Mouse (Mus musculus) midbrain, embryonic 11.5 days (tissue): ENCODE results near the gene Atxn1l. TPM values are rescaled to one million over a fixed set of nuclear protein-coding genes. Genes with fewer than 3 reads are reported as not detected.

Experiments
- ATAC-seq: fragments of 200-750 bp; cut with Nextera tagmentation; 2 replicates; pipeline ENCODE4 v1.8.0; 2017; ENCODE audit warnings: moderate TSS enrichment, moderate library complexity; ENCODE audit not compliant: low FRiP score
- DNase-seq: peaks from one replicate; pipeline ENCODE4 v3.0.0; 2015; ENCODE audit warnings: low spot score; ENCODE audit errors: missing footprints
- H3K27ac ChIP-seq: fragments of 300-500 bp; sonication (generic); 2 replicates; pipeline ENCODE4 v1.5.1; 2014; ENCODE audit warnings: low read depth, low read length
- H3K27me3 ChIP-seq: fragments of 300-500 bp; sonication (generic); 2 replicates; pipeline ENCODE4 v1.6.1; 2014; ENCODE audit warnings: mild to moderate bottlenecking, low read length, moderate library complexity, mixed read lengths; ENCODE audit not compliant: control insufficient read depth, insufficient read depth
- H3K36me3 ChIP-seq: fragments of 300-500 bp; sonication (generic); 2 replicates; pipeline ENCODE4 v1.6.1; 2014; ENCODE audit warnings: mild to moderate bottlenecking, low read length, moderate library complexity, mixed read lengths; ENCODE audit not compliant: control insufficient read depth, insufficient read depth
- H3K4me1 ChIP-seq: fragments of 300-500 bp; sonication (generic); 2 replicates; pipeline ENCODE4 v1.6.1; 2014; ENCODE audit warnings: low read length; ENCODE audit not compliant: control insufficient read depth, insufficient read depth
- H3K4me2 ChIP-seq: fragments of 300-500 bp; sonication (generic); 2 replicates; pipeline ENCODE4 v1.6.1; 2014; ENCODE audit warnings: mild to moderate bottlenecking, moderate library complexity
- H3K4me3 ChIP-seq: fragments of 300-500 bp; sonication (generic); 2 replicates; pipeline ENCODE4 v1.5.1; 2014; ENCODE audit warnings: low read depth, low read length
- H3K9ac ChIP-seq: fragments of 300-500 bp; sonication (generic); 2 replicates; pipeline ENCODE4 v1.6.1; 2014; ENCODE audit warnings: low read length
- H3K9me3 ChIP-seq: fragments of 300-500 bp; sonication (generic); 2 replicates; pipeline ENCODE4 v1.6.1; 2016; ENCODE audit warnings: low read length; ENCODE audit not compliant: control insufficient read depth
- WGBS: fragments of 180-500 bp; shearing (Covaris S2); extraction: QIAGEN DNeasy Blood & Tissue Kit; methylation state at CpG from one replicate; pipeline ENCODE4 v1.1.7; 2014; 5-methylcytosine and 5-hydroxymethylcytosine counted together
- polyA plus RNA-seq: library from polyadenylated mRNA; unstranded; fragments of >200 nt; fragmentation: Nextera tagmentation; extraction: Ambion mirVana; gene quantifications from 2 replicates; pipeline ENCODE4 v1.2.1, GENCODE M21; 2014

Atxn1l gene
- polyA plus RNA-seq, 1 experiment from 2014 or later, result 4.9 TPM

- no peak overlapping the region for H3K4me3 ChIP-seq
- H3K27ac ChIP-seq, result no peak overlapping the region
- WGBS, result 91% methylated on average over 12 of the region's 12 CpGs
- H3K4me1 ChIP-seq, result no peaks in the 10 kb centered on the region
- H3K9me3 ChIP-seq, result no peaks in the 10 kb centered on the region
- ATAC-seq (no peak), DNase-seq (no peak)
- no peaks in the 10 kb centered on the region for H3K36me3 ChIP-seq
- H3K9ac ChIP-seq, result no peak overlapping the region
- no peak overlapping the region for H3K4me2 ChIP-seq
- H3K27me3 ChIP-seq, result no peaks in the 10 kb centered on the region
These were observed 10.1 kb upstream of the Atxn1l start for GRCm38 (mm10) chr8:109747468-109748199.

DNA sequence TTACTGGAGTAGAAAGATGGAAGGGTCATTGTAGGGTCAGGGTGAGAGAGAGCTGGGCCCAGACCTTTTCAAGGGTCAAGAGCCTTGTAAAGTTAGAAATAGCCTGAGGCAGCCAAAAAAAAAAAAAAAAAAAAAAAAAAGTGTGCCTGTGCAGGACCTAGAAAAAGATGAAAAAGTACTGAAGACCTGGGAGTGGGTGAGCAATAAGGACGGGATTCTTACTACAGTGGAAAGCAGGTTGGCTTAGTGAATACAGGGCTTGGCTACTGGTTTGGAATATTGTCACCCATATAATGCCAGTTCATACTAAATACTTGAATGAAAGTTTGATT lies 476 bp upstream of the Atxn1l start:
- Histone ChIP-seq H3K36me3 (peaks cover 10% of the 10 kb centered on the region; the same call in 1 of the 2 replicates), H3K9me3 (no peaks in the 10 kb centered on the region), H3K4me3 (peak overlapping the region; percentile 99), H3K4me2 (peak overlapping the region; percentile 95; the same call in 1 of the 2 replicates), H3K9ac (peak overlapping the region; percentile 98), H3K4me1 (peaks cover 7% of the 10 kb centered on the region), H3K27me3 (no peaks in the 10 kb centered on the region), H3K27ac (no peak overlapping the region)
- ATAC-seq (no peak), DNase-seq (no peak)
- WGBS, result 90% methylated on average over 1 of the region's 1 CpGs

DNA sequence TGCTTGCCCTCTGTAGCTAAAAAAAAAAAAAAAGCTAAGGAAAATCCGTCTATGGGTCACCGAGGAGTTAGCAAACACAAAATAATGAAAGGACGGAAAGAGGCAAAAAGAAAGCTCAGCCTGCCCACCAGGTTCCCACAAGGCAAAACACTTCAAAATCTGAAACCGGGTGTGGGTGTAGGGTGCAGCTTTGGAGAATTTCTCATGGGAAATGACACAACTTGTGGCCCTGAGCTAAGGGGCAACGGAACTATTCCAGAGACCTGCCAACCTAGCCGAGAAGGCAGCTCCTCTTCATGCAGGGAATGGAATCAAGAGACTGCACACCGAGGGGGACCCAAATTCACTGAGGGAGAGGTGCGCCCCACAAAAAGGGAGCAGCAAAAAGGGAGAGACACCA lies 720 bp downstream of the Atxn1l start:
- WGBS, result 6% methylated on average over 8 of the region's 8 CpGs
- Histone ChIP-seq H3K4me3 (peak overlapping the region; percentile 99), H3K4me2 (peak overlapping the region; percentile 95), H3K9me3 (no peaks in the 10 kb centered on the region), H3K9ac (peak overlapping the region; percentile 98), H3K36me3 (peaks cover 16% of the 10 kb centered on the region; the same call in 1 of the 2 replicates), H3K4me1 (peaks cover 7% of the 10 kb centered on the region), H3K27ac (no peak overlapping the region), H3K27me3 (no peaks in the 10 kb centered on the region)
- no peak for DNase-seq
- ATAC-seq, result no peak

- Histone ChIP-seq H3K27me3 (no peaks in the 10 kb centered on the region), H3K9ac (no peak overlapping the region), H3K4me1 (peaks cover 7% of the 10 kb centered on the region), H3K4me3 (no peak overlapping the region), H3K27ac (no peak overlapping the region), H3K4me2 (no peak overlapping the region), H3K9me3 (no peaks in the 10 kb centered on the region), H3K36me3 (peaks cover 20% of the 10 kb centered on the region; the same call in 1 of the 2 replicates)
- ATAC-seq, result no peak
- no peak for DNase-seq
- 89% methylated on average over 3 of the region's 3 CpGs for whole genome bisulfite sequencing
These were observed 3.5 kb downstream of the Atxn1l start for GRCm38 (mm10) chr8:109734018-109734417.

DNA sequence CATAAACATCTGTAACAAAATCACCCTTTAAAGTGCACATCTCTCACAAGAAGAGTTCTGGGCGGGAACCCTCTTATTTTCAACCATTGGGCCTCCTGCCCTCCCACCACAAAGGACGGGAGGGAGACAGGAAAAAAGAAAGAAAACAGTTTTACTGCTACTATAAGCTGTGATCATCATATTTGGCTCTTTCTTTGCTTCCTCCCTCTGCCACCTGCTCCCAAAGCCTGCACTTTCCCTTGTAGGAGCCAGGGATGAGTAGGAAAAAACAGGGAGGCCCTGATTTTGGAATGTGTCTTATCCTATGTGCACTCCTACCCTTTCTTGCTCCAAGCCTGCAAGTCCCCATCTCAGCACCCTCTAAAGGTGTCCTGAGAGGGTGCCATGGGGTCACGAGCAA lies 6.5 kb downstream of the Atxn1l start:
- Histone ChIP-seq H3K4me2 (no peak overlapping the region), H3K27me3 (no peaks in the 10 kb centered on the region), H3K4me3 (no peak overlapping the region), H3K9me3 (no peaks in the 10 kb centered on the region), H3K4me1 (no peaks in the 10 kb centered on the region; the same call in 1 of the 2 replicates), H3K36me3 (peaks cover 24% of the 10 kb centered on the region), H3K9ac (no peak overlapping the region), H3K27ac (no peak overlapping the region)
- WGBS, result 87% methylated on average over 3 of the region's 3 CpGs
- DNase-seq (no peak), ATAC-seq (no peak)

GRCm38 (mm10) chr8:109725106-109725505 lies 12.4 kb downstream of the Atxn1l start:
- Histone ChIP-seq H3K27ac (no peak overlapping the region), H3K4me2 (no peak overlapping the region), H3K4me3 (no peak overlapping the region), H3K9me3 (no peaks in the 10 kb centered on the region), H3K9ac (no peak overlapping the region), H3K4me1 (no peaks in the 10 kb centered on the region), H3K36me3 (peaks cover 35% of the 10 kb centered on the region), H3K27me3 (no peaks in the 10 kb centered on the region)
- DNase-seq (no peak), ATAC-seq (no peak)
- 89% methylated on average over 3 of the region's 3 CpGs for WGBS

DNA sequence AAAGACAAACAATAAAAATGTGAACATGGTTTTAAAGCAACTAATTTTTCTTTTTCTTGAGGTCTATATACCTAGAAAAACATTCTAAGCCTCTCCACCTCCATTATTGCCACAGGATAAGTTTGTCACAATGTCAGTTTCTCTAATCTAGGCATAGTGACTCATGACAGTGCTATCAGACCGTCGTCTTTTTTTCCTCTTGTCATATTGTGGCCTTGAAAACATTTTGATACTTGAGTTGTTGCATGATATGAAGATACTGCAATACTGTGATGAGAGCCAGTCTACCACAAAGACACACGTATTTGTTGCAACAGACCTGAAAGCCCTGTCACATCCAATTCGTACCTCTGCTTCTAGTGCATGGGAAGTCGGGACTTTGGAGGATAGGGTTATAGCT lies 22.6 kb downstream of the Atxn1l start:
- no peaks in the 10 kb centered on the region for H3K27me3 ChIP-seq
- 96% methylated on average over 5 of the region's 5 CpGs for WGBS
- DNase-seq (no peak), ATAC-seq (no peak)
- peaks cover 34% of the 10 kb centered on the region for H3K36me3 ChIP-seq
- H3K27ac ChIP-seq, result no peak overlapping the region
- no peaks in the 10 kb centered on the region for H3K4me1 ChIP-seq
- H3K4me2 ChIP-seq, result no peak overlapping the region
- H3K9ac ChIP-seq, result no peak overlapping the region
- H3K4me3 ChIP-seq, result no peak overlapping the region
- no peaks in the 10 kb centered on the region for H3K9me3 ChIP-seq

- WGBS, result 95% methylated on average over 1 of the region's 1 CpGs
- peaks cover 32% of the 10 kb centered on the region for H3K36me3 ChIP-seq
- no peak for ATAC-seq
These were observed 25.0 kb downstream of the Atxn1l start for GRCm38 (mm10) chr8:109712521-109712920.

DNA sequence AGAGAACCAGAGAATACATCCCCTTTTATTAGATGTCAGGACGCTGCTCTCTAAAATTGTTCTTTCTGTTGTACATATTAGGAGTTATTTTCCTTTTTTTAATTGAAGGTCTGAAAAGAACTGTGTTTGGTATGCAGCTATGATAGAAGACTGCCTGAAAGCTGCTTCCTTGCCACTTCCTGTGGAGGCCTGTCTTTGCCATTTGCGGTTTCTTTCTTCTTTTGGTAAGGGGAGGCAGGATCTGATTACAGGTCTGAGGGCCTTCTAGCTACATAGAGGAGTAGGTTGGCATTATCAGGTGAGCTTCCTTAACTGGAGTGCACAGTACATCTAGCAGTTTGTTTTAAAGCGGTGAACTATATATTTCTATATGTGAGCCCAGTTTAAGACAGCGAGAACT lies 29.6 kb downstream of the Atxn1l start:
- no peak overlapping the region for H3K9ac ChIP-seq
- no peak overlapping the region for H3K4me2 ChIP-seq
- ATAC-seq, result no peak
- WGBS, result 93% methylated on average over 4 of the region's 4 CpGs
- H3K4me1 ChIP-seq, result peaks cover 16% of the 10 kb centered on the region
- H3K4me3 ChIP-seq, result no peak overlapping the region
- peaks cover 5% of the 10 kb centered on the region; the same call in 1 of the 2 replicates for H3K27me3 ChIP-seq
- DNase-seq, result no peak
- H3K36me3 ChIP-seq, result peaks cover 20% of the 10 kb centered on the region
- H3K27ac ChIP-seq, result no peak overlapping the region
- H3K9me3 ChIP-seq, result no peaks in the 10 kb centered on the region

More at GRCm38 (mm10) chr8:109712521-109712920, 25.0 kb downstream of the Atxn1l start:
- no peak for DNase-seq
- H3K4me1 ChIP-seq, result peaks cover 2% of the 10 kb centered on the region; the same call in 1 of the 2 replicates
- no peak overlapping the region for H3K4me3 ChIP-seq
- no peak overlapping the region for H3K9ac ChIP-seq
- H3K27ac ChIP-seq, result no peak overlapping the region
- H3K27me3 ChIP-seq, result no peaks in the 10 kb centered on the region
- H3K4me2 ChIP-seq, result no peak overlapping the region
- H3K9me3 ChIP-seq, result no peaks in the 10 kb centered on the region
